Mouse (Mus musculus) liver, adult (tissue): ENCODE data around the gene Ank.

Experiments used
- GATA4 ChIP-seq: IDR thresholded peaks from 2 replicates; pipeline ENCODE4 v1.6.1; 2014; ENCODE audit warnings: mild to moderate bottlenecking, low read length; ENCODE audit not compliant: insufficient replicate concordance

The Ank gene

DNA sequence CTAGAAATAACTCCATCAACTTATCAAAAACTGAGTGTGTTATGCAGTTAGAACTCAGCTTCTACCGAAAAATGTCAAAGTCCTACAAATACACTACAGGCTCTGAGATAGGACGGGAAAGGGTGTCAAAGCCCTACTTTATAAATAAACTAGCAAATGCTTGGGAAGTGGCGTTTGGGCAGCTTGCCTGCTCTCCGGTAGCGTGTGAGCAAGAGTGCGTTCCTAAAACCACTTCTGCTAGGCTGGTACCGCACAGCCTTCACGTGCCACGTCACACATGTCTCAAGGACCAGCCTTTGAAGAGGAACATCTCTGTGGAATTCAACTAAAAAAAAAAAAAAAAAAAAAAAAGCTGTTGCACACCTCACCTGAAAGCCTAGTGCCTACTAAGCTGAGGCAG, 36.7 kb downstream of the Ank start:
- no peak for TF ChIP-seq GATA4

DNA sequence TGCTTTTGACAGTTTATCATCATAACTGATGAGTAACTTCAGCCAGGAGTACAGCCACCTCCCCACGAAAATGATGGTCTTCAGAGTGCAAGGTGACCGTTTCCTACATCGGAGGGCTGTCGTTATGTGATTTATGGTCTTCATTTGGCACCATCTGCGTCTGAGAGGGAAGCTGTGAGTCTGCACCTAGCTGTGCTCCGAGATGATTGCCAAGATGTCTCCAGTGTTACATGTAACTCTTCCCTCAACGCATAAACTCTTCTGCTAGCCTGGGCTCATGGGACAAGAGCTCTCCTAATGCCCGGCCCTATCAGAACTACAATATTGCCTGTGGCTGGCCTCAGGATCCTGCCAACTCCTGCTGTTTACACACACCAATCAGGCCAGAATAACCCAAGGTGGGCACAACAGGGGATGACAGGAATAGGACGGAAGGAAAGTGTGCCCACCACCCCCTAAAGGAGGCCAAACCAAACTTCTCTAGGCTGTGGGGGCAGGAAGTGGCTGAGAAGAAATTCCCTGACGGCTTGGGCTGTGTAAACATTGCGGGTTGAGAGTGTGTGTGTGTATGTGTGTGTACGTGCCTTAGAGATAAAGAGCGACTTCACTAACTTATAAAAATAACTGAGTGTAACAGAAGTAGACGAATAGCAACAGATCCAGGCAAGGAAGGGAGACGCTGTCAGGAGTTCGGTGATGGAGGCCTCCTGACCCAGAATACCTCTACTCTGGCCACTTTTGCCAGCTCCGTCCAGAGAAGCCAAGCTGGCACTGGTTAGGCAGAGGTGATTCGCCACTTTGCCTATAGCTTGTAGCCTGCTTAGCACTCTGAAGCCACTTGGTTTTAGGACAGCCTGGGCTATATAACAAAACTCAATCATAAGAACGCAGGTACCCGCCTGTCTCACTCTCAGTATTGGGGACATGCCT, 37.6 kb downstream of the Ank start:
- no peak for TF ChIP-seq GATA4

DNA sequence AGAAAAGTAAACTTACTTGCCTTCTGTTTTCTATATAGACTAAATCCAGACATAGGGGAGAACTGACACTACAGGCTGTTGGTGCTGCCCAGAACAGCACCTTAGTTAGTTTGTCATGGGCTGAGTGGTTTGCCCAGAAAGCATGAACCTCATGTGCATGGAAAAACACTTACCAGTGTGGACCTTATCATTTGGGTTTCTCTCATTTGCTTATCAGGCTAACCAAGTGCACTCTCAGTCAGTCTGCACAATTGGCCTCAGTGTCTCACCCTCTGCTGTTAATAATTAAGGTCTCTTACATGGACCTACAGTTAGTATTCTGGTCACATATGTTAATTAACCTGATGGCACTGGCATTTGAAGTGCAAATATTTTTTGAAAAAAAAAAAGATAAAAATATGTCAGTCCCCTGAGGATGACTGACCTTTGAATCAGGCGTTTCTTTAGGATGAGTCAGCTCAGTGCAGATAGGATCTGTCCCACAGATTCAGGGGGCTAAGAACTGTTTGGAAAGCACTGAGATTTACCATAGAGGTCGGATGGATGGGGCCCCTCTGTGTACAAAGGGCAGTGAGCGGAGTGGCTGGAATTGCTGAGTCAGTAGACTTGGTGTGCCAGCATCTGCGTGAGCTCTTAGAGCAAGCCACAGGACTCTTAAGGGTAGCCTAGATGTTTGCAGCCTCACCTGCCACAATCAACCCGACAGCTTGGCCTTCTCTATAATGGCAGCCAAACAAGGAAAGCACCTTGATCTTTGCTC, 39.8 kb downstream of the Ank start:
- no peak for TF ChIP-seq GATA4

DNA sequence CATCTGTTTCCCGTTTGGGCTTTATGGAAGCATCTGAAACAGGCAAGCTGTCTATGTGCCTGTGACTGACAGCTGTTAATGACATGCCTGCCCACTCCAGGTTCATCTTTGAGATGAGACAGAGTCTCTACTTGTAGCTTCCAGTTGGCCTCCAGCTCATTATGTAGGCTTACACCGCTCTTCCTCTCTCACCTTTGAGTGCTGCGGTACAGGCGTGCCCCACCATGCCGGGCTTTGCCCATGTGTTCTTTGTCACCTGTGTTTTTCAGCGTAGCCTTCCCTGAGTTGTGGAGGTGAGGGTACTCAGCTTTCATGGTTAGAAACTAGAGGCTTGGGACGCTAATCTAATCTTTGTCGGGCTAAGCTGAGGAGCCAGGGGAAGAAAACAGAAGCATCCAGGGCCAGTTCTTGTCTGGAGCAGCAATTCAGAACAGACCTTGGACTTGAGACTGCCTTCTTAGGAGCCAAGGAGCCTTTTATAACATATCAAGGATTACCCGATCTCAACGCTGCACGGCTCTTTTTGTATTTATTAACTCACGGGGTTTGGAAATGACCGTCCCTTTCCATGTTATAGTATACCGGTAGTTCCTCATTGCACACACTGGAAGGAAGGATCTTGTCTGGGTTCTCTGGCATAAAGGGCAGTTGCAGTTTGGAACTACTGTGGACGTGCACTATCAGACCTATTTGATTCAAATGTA, 40.6 kb downstream of the Ank start:
- no peak for TF ChIP-seq GATA4

DNA sequence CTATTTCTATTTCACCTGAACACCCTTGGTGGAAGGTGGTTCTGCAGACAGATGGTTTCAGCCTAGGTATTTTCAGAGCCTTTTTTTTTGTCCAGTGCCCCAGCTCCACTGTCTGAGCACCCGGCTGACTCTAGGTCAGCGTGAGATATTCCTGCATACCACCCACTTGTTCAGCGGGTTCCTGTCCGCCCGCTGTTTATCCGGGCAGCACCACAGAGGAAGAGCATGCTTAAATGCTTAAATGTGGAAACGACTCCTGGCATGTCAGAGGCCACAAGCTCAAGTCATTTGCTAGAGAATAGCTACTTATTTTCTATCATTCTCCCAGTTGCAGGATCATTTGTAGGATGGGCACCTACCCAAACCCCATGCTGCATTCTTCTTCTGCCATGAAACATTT, 41.7 kb downstream of the Ank start:
- no peak for TF ChIP-seq GATA4

DNA sequence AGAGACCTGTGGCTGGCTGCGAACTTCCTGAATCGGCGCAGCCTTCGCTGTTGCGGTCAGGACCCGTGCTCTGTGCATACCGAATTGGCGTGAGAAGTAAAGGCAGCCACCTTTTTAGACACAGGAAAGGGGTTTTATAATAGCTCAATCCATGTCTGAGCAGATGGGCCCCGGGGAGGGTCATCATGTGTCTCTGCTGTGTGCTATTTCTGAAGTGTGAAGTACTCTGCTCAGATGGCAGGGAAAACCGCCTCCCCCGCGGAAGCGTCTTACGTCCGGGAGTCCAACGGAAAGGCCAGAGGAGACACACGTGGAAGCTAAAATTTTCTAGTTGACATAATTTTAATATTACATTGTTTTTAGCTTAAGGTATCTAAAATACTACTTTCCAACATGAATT, 42.5 kb downstream of the Ank start:
- TF ChIP-seq GATA4 = no peak

DNA sequence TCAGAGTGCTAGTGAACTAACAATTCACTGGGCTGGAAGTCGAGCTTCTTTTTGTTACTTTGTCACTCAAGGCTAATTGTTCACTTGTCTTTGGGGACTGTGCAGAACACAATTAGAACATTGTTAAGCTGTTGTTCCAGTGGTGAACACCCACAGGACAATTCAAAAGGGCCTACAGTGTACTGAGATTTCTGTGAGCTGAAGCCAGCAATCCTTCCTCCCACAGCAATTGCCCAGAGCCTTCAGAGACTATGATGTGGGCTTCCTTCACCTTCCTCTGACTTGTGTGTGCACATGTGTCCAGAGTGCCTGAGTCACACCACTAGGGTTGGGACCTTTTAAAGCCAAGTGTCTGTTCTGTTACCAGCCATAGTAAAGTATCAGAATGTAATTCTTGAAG, 50.5 kb downstream of the Ank start:
- no peak for TF ChIP-seq GATA4

DNA sequence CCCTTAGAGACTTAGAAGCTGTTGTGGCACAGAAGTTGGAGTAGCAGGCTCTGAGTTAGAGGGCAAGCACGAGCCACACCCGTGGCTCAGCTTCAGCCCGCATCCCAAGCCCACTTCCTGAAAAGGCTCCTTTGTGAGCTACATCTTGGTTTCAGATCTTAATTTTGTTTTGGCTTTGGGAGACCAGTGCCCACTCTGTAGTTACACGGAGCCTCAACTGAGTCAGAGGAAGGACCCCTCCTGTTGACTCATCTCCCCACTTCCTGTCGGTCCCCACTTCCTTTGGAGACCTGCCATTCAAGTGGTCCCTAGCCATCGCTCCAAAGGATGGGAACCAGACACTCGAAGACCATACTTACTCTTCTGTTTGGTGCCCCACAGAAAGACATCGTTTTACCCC, 51.5 kb downstream of the Ank start:
- no peak for TF ChIP-seq GATA4

DNA sequence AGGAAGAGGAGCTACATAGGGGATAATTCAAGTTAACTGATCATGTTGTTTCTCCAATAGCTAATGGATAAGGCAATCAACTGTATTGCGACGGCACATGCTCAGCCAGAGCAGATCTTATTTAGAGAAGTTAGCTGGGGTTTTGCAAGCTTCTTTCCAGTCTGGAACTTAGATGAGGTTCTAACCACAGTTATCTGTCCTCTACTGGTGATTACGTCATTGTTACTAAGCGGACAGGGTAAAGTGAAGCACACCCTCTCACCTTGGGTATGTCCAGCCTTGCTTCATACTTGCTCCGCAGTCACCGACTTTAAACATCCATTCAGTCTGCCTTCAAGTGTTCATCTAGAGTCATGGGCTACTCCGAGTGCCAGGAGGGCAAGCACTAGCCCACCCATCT, 53.4 kb downstream of the Ank start:
- no peak for TF ChIP-seq GATA4

DNA sequence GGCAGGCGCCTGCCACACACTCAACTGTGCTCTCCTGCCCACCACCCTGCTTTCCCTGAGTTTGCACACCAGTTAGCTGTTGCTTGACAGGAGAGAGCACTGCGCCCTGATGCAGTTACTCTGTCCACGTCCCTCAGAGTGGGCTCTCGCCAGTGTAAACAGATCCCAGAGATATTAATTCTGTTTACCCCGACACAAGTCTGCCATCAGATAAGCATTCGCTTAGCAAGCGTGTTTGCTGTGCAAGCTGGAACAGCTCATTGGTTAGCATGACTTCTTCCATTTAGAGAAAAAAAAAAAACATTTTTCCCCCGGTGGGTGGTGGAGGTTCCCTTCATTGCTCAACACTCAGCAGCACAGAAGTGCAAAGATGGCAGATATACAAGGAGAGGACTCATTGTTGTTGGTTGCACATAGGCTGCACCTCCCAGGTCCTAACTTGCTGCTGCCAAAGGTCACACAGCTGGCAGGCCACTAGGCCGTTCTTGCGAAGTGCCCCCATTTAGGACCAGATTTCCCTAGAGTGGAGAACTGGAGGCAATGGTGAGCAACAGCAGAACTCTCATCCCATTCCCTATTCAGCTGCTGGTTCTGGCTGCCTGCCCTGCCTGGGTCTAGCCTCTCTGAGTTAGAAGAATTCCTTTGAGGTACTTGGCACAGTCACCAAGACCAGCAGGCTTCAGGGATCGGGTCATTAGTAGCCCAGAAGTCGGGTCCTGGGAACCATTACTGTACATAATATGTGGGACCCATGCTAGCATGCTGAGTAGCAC, 58.9 kb downstream of the Ank start:
- TF ChIP-seq GATA4 = peak; percentile 42; the same call in 1 of the 2 replicates

DNA sequence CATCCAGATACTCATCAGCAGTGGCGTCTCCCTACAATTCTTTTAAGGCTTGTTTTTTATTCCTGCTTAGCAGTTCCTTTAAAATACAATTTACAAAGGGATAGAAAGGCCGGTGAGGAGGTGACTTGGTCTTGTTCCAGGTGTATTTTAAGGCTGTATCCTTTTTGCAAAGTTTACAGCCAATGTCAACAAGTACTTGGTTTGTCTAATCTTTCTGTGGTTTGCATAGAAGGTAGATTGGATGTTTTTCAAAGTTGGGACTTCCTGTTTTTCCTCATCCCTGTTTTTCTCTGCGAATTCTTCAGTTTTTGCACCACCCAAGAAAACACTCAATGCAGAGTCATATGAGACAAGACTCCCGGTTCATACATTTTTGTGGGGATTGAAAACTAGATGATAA, 62.4 kb downstream of the Ank start:
- no peak for TF ChIP-seq GATA4

DNA sequence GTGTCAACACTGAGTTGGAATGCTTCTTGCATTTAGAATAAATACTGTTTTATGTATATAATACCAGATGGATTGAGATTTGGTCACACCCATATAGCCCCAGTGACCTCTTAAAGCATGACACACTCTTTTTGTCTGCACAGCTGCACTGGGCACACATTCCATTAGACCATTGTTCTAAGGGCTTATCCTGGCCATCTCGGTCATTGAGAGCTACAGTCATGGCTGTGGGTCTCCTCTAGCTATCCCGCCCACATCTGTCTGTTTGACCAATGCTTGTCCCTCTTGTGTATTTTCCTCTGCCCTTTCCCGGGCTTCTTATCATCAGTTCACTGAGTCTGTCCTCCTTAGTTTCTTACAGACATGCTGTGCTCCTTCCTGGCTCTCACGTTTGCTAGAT, 63.5 kb downstream of the Ank start:
- no peak for TF ChIP-seq GATA4

DNA sequence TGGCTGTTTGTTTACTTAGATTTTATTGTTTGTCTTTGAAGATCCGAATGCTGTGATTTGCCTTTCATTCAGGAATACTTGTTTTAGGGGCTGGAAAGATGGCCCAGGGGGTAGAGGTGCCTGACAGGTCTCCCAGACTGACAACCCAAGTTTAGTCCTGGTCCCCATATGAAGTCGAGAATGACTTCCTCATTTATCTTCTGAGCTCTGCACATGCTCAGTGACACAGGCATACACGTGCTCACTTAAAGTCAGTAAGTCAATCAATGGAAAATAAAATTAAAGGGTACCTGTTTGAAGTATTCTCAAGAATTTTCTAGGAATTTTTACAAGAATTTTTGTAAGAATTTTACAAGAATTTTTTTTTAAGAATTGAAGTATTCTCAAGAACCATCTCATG, 66.6 kb downstream of the Ank start:
- TF ChIP-seq GATA4 = no peak

DNA sequence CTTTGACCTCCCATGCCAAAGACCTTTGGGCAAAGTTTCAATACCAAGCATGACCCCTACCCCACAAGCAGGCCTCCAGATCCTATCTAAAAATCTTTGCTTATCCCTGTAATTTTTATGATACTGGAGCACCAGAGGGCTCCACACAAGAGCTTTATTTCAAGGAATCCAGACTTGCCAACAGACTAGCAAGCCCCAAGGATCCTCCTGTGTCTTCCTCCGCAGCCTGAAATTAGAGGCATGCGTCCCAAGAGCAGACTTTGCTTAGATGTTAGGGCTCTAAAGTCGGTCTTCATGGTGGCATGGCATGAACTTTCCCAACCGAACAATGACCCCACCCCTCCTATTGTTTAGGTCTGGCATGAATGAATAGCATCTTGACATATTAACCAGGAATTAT, 69.2 kb downstream of the Ank start:
- TF ChIP-seq GATA4 = no peak

DNA sequence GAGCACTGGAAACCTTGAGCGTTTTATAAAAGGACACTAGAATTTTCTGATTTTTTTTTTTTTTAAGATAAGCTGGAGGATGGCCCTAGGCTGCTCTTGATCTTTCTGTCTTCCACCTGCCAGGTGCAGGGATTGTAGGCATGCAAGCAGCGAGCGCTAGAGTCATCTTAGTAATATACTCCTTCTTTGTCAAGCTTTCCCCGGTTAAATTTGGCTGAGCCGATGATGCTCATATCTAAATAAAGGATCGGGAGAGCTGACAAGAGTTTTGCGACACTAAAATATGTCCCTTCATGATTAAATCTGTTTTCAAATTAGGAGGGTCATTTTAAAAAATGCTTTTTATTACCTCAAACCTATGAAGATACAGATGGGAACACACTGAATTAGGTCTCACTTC, 69.7 kb downstream of the Ank start:
- no peak for TF ChIP-seq GATA4
